Mouse (Mus musculus): ENCODE measurements around the gene Obox5. TPM values are rescaled to one million over a fixed set of nuclear protein-coding genes. Genes with fewer than 3 reads are reported as not detected.
"Not testable (repeated sequence)": the region's sequence is repeated elsewhere in the genome, so short reads cannot be mapped to it uniquely, and the experiment has no call there.

Obox5 gene
- total RNA-seq (2021), result not detected
- long read RNA-seq, experiment 1, result 0 reads
- long read RNA-seq, experiment 2, result 0 reads

GRCm38 (mm10) chr7:15749831-15750230, at the start of gene Obox5:
Gene Obox5 (plus strand): TSS chr7:15750131.
- DNase-seq; intact Hi-C loops (cut with DNase I; ENCODE audit: low total_unique reads): not testable (repeated sequence)

GRCm38 (mm10) chr7:15749296-15749695, 635 bp upstream of the Obox5 start:
- DNase-seq; intact Hi-C loops (cut with DNase I; ENCODE audit: low total_unique reads): not testable (repeated sequence)

Other genes with a start within 250 kb of the Obox5 start
- not detected for gene Obox3, start 110.2 kb upstream of the Obox5 start, total RNA-seq (2021)
- not detected for gene Obox6, start 89.5 kb downstream of the Obox5 start, total RNA-seq (2021)
- gene Crx, start 129.8 kb downstream of the Obox5 start, total RNA-seq (2021), result not detected
- not detected for gene Crxos, start 132.5 kb downstream of the Obox5 start, total RNA-seq (2021)
- 100 to 1,000 TPM; 759 to 773 TPM for gene Selenow, start 172.3 kb downstream of the Obox5 start, total RNA-seq (2021)
- gene Nop53, start 195.9 kb downstream of the Obox5 start, total RNA-seq (2021), result 100 to 1,000 TPM; 121 to 127 TPM
- gene Ehd2, start 217.4 kb downstream of the Obox5 start, total RNA-seq (2021), result 100 to 1,000 TPM in 1 of 2 experiments, 10 to 100 TPM in 1; 91.3 to 101 TPM

Data from gastrocnemius, postnatal 14 days (tissue).